Comparison of ENCODE assay signal across 19 mouse cellular contexts in genomic region chr7:19338060-19338459, GRCm38 (mm10). TPM values are rescaled to one million over a fixed set of nuclear protein-coding genes. Genes with fewer than 3 reads are reported as not detected.
DNase-seq lines count a peak whose midpoint lies in the region; ATAC-seq lines count a peak whose summit lies in the region.
"Had no signal": no experiment of that assay in that cellular context is flagged by ENCODE, and none has a peak within 500 bp of the region (broad histone marks: within the 10 kb centered on the region; RNA-seq: fewer than 3 reads in every experiment).

No protein-coding gene starts in this region.

- DNase-seq in forebrain, embryonic 11.5 days (ENCODE audit: low spot score): peak; percentile 42
- no peak for DNase-seq in limb, embryonic 10.5 days (ENCODE audit: low spot score)
- peak; percentile 73 for DNase-seq in adipocyte (ENCODE audit: low spot score)
- DNase-seq in right cerebral cortex, postnatal 36 days (ENCODE audit: low spot score in 2 of 2): no peak
- DNase-seq in urinary bladder, postnatal 10 days (ENCODE audit: low spot score): no peak
- DNase-seq: adrenal gland, postnatal 25 days; cerebellum, adult 2 months; gastrocnemius, postnatal 14 days; kidney, postnatal 4 days; midbrain, embryonic 14.5 days; spleen, adult 18-20 months had no signal

- H3K9me3 ChIP-seq in forebrain, embryonic 11.5 days (ENCODE audit: control insufficient read depth, low read length): no peaks in the 10 kb centered on the region
- no peaks in the 10 kb centered on the region for H3K9me3 ChIP-seq in forebrain, embryonic 12.5 days
- no peaks in the 10 kb centered on the region for H3K9me3 ChIP-seq in limb, embryonic 15.5 days
- no peaks in the 10 kb centered on the region for H3K9me3 ChIP-seq in limb, embryonic 10.5 days (replicated peaks)
- H3K9me3 ChIP-seq: embryonic facial prominence, embryonic 12.5 days; hindbrain, embryonic 13.5 days; intestine, embryonic 15.5 days; liver, embryonic 15.5 days had no signal

- no peak overlapping the region for H3K4me2 ChIP-seq in forebrain, embryonic 11.5 days (ENCODE audit: low read depth, low read length, severe bottlenecking)
- H3K4me2 ChIP-seq in forebrain, embryonic 12.5 days: no peak overlapping the region
- no peak overlapping the region for H3K4me2 ChIP-seq in limb, embryonic 15.5 days
- H3K4me2 ChIP-seq: embryonic facial prominence, embryonic 12.5 days; hindbrain, embryonic 13.5 days; intestine, embryonic 15.5 days; liver, embryonic 15.5 days had no signal

- no peak overlapping the region for H3K9ac ChIP-seq in forebrain, embryonic 11.5 days (ENCODE audit: low read length)
- no peak overlapping the region for H3K9ac ChIP-seq in forebrain, embryonic 12.5 days
- H3K9ac ChIP-seq in limb, embryonic 15.5 days: no peak overlapping the region
- H3K9ac ChIP-seq: embryonic facial prominence, embryonic 12.5 days; hindbrain, embryonic 13.5 days; intestine, embryonic 15.5 days; liver, embryonic 15.5 days had no signal

- H3K4me3 ChIP-seq in forebrain, embryonic 11.5 days (ENCODE audit: low read depth, low read length): no peak overlapping the region
- no peak overlapping the region for H3K4me3 ChIP-seq in forebrain, embryonic 12.5 days (replicated peaks)
- H3K4me3 ChIP-seq in limb, embryonic 15.5 days: no peak overlapping the region
- no peak overlapping the region for H3K4me3 ChIP-seq in limb, embryonic 10.5 days
- H3K4me3 ChIP-seq: embryonic facial prominence, embryonic 12.5 days; hindbrain, embryonic 13.5 days; intestine, embryonic 15.5 days; liver, embryonic 15.5 days had no signal

- no peak for ATAC-seq in forebrain, embryonic 11.5 days (replicated peaks; ENCODE audit: low FRiP score)
- ATAC-seq in forebrain, embryonic 12.5 days (ENCODE audit: low FRiP score): no peak
- ATAC-seq in limb, embryonic 15.5 days (ENCODE audit: insufficient number of reproducible peaks, low FRiP score, low TSS enrichment, low read depth): no peak
- ATAC-seq in monocyte, adult 5-6 weeks (replicated peaks; ENCODE audit: insufficient number of reproducible peaks, low FRiP score, low TSS enrichment, poor library complexity, severe bottlenecking): peak; percentile 66
- ATAC-seq: intestine, embryonic 15.5 days had no signal

- 60% methylated on average over 2 of the region's 2 CpGs for WGBS in forebrain, embryonic 11.5 days
- 55% methylated on average over 2 of the region's 2 CpGs for WGBS in forebrain, embryonic 12.5 days
- WGBS in limb, embryonic 15.5 days: 57% methylated on average over 2 of the region's 2 CpGs
- 52% methylated on average over 2 of the region's 2 CpGs for WGBS in limb, embryonic 10.5 days

- H3K27ac ChIP-seq in forebrain, embryonic 11.5 days (ENCODE audit: low read depth, low read length): no peak overlapping the region
- H3K27ac ChIP-seq in forebrain, embryonic 12.5 days: no peak overlapping the region
- H3K27ac ChIP-seq in limb, embryonic 15.5 days: 0 out of 2 replicates have a peak overlapping the region, but pooled peaks have one; percentile 18
- H3K27ac ChIP-seq in limb, embryonic 10.5 days: no peak overlapping the region
- H3K27ac ChIP-seq: embryonic facial prominence, embryonic 12.5 days; hindbrain, embryonic 13.5 days; intestine, embryonic 15.5 days; liver, embryonic 15.5 days; macrophage had no signal

- H3K4me1 ChIP-seq in forebrain, embryonic 11.5 days (replicated peaks; ENCODE audit: control insufficient read depth, insufficient read depth, low read length): no peaks in the 10 kb centered on the region; the same call in 1 of the 2 replicates
- peaks cover 14% of the 10 kb centered on the region for H3K4me1 ChIP-seq in forebrain, embryonic 12.5 days
- H3K4me1 ChIP-seq in limb, embryonic 15.5 days: peaks cover 19% of the 10 kb centered on the region
- H3K4me1 ChIP-seq in limb, embryonic 10.5 days: peaks cover 30% of the 10 kb centered on the region

- H3K36me3 ChIP-seq in forebrain, embryonic 11.5 days (ENCODE audit: control insufficient read depth, insufficient read depth, low read length): no peaks in the 10 kb centered on the region
- H3K36me3 ChIP-seq in forebrain, embryonic 12.5 days (replicated peaks): no peaks in the 10 kb centered on the region
- no peaks in the 10 kb centered on the region for H3K36me3 ChIP-seq in limb, embryonic 15.5 days
- H3K36me3 ChIP-seq in limb, embryonic 10.5 days: no peaks in the 10 kb centered on the region
- H3K36me3 ChIP-seq: embryonic facial prominence, embryonic 12.5 days; hindbrain, embryonic 13.5 days; intestine, embryonic 15.5 days; liver, embryonic 15.5 days had no signal

- peaks cover 8% of the 10 kb centered on the region; the same call in 1 of the 2 replicates for H3K27me3 ChIP-seq in forebrain, embryonic 11.5 days (ENCODE audit: control insufficient read depth, insufficient read depth, low read length)
- peaks cover 27% of the 10 kb centered on the region for H3K27me3 ChIP-seq in forebrain, embryonic 12.5 days
- peaks cover 13% of the 10 kb centered on the region; the same call in 1 of the 2 replicates for H3K27me3 ChIP-seq in limb, embryonic 15.5 days
- peaks cover 26% of the 10 kb centered on the region for H3K27me3 ChIP-seq in limb, embryonic 10.5 days (ENCODE audit: low read depth, poor library complexity, severe bottlenecking)
- H3K27me3 ChIP-seq: intestine, embryonic 15.5 days had no signal

RNA-seq across cellular contexts. Expression of gene Ercc1, which starts 6.5 kb away (rescaled TPM):
- polyA plus RNA-seq in forebrain, embryonic 11.5 days (2014; fragmentation: Nextera tagmentation; extraction: Ambion mirVana): 94.4 and 100 TPM in 2 replicates
- polyA plus RNA-seq in forebrain, embryonic 12.5 days (2016; fragmentation: Nextera tagmentation; extraction: Ambion mirVana): 89.7 and 100 TPM in 2 replicates
- polyA plus RNA-seq in limb, embryonic 15.5 days (2015; fragmentation: Nextera tagmentation; extraction: Ambion mirVana): 75.7 and 75.9 TPM in 2 replicates
- 97.8 and 101 TPM in 2 replicates for polyA plus RNA-seq in limb, embryonic 10.5 days (2016; fragmentation: Nextera tagmentation; extraction: Ambion mirVana)
- 15.0 to 19.8 TPM (median 18.0 TPM) in 3 replicates for total RNA-seq in monocyte, adult 5-6 weeks (2017)

RNA-seq across cellular contexts. Expression of gene Cd3eap, which starts 21.2 kb away (rescaled TPM):
- polyA plus RNA-seq in forebrain, embryonic 11.5 days (2014; fragmentation: Nextera tagmentation; extraction: Ambion mirVana): 23.2 and 24.0 TPM in 2 replicates
- 24.7 and 24.8 TPM in 2 replicates for polyA plus RNA-seq in forebrain, embryonic 12.5 days (2016; fragmentation: Nextera tagmentation; extraction: Ambion mirVana)
- 32.9 and 34.2 TPM in 2 replicates for polyA plus RNA-seq in limb, embryonic 15.5 days (2015; fragmentation: Nextera tagmentation; extraction: Ambion mirVana)
- 28.3 and 31.4 TPM in 2 replicates for polyA plus RNA-seq in limb, embryonic 10.5 days (2016; fragmentation: Nextera tagmentation; extraction: Ambion mirVana)
- total RNA-seq in monocyte, adult 5-6 weeks (2017): 6.9 to 8.9 TPM (median 7.2 TPM) in 3 replicates

RNA-seq across cellular contexts. Expression of gene Ppp1r13l, which starts 21.5 kb away (rescaled TPM):
- 5.8 and 6.4 TPM in 2 replicates for polyA plus RNA-seq in forebrain, embryonic 11.5 days (2014; fragmentation: Nextera tagmentation; extraction: Ambion mirVana)
- polyA plus RNA-seq in forebrain, embryonic 12.5 days (2016; fragmentation: Nextera tagmentation; extraction: Ambion mirVana): 4.8 and 5.3 TPM in 2 replicates
- 20.0 and 24.8 TPM in 2 replicates for polyA plus RNA-seq in limb, embryonic 15.5 days (2015; fragmentation: Nextera tagmentation; extraction: Ambion mirVana)
- polyA plus RNA-seq in limb, embryonic 10.5 days (2016; fragmentation: Nextera tagmentation; extraction: Ambion mirVana): 6.5 and 7.0 TPM in 2 replicates
- not detected in 3 replicates for total RNA-seq in monocyte, adult 5-6 weeks (2017)

RNA-seq across cellular contexts. Expression of gene Fosb, which starts 28.2 kb away (rescaled TPM):
- polyA plus RNA-seq in forebrain, embryonic 11.5 days (2014; fragmentation: Nextera tagmentation; extraction: Ambion mirVana): not detected in 2 replicates
- polyA plus RNA-seq in forebrain, embryonic 12.5 days (2016; fragmentation: Nextera tagmentation; extraction: Ambion mirVana): 0.24 TPM in 1 of 2 replicates, not detected in the other
- 0.29 and 0.41 TPM in 2 replicates for polyA plus RNA-seq in limb, embryonic 15.5 days (2015; fragmentation: Nextera tagmentation; extraction: Ambion mirVana)
- 0.04 and 0.11 TPM in 2 replicates for polyA plus RNA-seq in limb, embryonic 10.5 days (2016; fragmentation: Nextera tagmentation; extraction: Ambion mirVana)
- total RNA-seq in monocyte, adult 5-6 weeks (2017): 30.9 to 43.8 TPM (median 36.9 TPM) in 3 replicates
- polyA plus RNA-seq: midbrain, embryonic 14.5 days had no signal

RNA-seq across cellular contexts. Expression of gene Ercc2, which starts 43.8 kb away (rescaled TPM):
- polyA plus RNA-seq in forebrain, embryonic 11.5 days (2014; fragmentation: Nextera tagmentation; extraction: Ambion mirVana): 18.2 and 25.2 TPM in 2 replicates
- 23.3 and 23.7 TPM in 2 replicates for polyA plus RNA-seq in forebrain, embryonic 12.5 days (2016; fragmentation: Nextera tagmentation; extraction: Ambion mirVana)
- 14.0 and 14.9 TPM in 2 replicates for polyA plus RNA-seq in limb, embryonic 15.5 days (2015; fragmentation: Nextera tagmentation; extraction: Ambion mirVana)
- polyA plus RNA-seq in limb, embryonic 10.5 days (2016; fragmentation: Nextera tagmentation; extraction: Ambion mirVana): 25.6 and 26.6 TPM in 2 replicates
- 21.0 to 32.4 TPM (median 25.4 TPM) in 3 replicates for total RNA-seq in monocyte, adult 5-6 weeks (2017)

Comparison
In these comparisons a context has a peak if more than half of its experiments do, and no peak if none do; other contexts are left out.
1. DNase-seq: peak in forebrain, embryonic 11.5 days (single experiment) and adipocyte (single experiment); none in limb, embryonic 10.5 days (single experiment), right cerebral cortex, postnatal 36 days (0 of 2) and urinary bladder, postnatal 10 days (single experiment).